Mouse (Mus musculus): ENCODE results near the gene Dync1i1.

The Dync1i1 gene

DNA sequence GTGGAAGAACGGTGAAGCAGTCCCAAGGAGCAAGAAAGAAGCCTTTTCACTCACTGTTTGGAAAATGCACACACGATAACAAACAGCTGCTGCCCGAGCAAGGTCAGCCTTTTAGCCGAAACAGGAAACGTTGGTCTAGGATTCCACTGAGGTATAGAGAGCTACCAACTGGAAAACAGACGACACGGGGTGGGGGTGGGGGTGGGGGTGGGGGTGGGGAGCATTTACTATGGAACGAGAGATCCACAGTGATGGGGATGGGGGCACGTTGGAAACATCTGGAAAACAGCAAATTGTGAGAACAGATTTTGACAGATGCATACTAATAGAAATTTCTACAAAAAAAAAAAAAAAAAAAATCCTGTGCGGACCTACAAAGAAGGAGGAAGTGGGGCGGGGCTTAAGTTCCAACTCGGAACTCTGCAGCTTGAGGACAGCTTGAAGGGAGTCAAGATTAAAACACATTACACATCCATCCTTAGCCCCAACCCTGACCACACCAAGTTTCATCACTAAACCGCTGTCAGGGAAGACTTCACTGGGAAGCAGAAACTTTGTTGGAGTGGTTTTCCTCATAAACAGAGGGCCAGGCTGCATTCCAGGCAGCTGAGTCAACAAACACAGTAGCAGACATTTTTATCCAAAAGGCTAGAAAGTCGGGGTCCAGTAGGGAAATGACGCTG lies 251.9 kb downstream of the Dync1i1 start:
- no peak for DNase-seq

DNA sequence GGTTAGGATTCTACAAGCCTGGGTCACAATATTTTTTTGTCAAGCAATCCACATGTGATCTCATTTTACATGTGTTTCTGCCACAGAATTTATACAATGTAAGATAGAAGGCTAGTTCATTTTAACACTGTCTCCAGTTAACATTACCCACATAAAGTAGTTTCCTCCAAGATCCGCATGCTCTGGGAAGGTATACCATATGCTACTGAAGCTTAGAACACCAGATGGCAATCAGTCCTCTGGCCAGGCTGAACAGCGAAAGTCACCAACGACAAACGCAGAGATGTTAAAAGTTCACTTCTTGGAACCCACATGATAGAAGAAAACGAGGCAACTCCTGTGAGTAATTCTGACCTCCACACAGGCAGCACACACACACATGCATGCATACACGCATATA lies 265.8 kb downstream of the Dync1i1 start:
- peak in 1 of 2 experiments; percentile 44 for DNase-seq

DNA sequence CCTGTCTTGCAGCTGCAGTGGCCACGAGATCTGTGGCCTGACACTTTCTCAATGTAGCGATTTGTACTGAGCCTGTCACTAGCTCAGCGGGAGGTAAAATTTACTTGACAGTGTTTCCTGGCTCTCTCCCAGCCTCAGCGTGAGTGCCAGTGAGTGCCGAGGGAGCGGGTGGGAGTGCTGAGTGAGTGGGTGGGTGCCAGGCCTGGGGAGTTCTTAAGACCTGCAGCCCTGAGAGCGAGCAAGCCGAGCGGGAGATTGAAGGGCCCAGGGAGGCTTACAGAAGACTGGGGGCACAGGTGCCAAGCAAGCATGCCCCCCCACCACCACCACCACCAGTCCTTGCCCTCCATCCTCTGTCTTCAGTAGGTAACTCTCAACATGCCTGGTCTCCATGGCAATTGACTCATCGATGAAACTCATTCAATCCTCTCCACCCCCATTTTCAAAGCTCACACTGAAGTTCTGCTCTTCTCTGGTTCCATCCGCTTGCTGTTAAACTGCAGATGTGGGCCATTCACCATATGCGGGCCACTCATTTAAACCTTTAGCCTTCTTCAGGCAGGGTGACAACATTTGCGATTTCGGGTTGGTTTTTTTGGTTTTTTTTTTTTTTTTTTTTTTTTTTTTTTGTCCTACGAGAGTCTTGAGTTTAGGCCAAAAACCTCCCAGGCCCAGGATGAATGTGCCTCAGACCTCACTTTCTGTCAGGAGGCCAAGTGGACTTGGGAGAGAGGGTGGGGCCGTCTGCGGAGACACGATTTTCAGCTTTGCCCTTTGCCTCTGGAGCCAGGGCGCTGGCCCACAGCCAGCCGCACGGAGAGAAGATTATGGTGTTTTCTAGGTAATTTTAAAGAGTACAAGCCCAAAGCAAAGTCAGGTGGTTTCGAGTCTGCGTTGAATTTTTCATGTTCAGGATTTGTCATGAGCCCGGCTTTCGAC lies 266.6 kb downstream of the Dync1i1 start:
- DNase-seq: peak; percentile 62 to 67

DNA sequence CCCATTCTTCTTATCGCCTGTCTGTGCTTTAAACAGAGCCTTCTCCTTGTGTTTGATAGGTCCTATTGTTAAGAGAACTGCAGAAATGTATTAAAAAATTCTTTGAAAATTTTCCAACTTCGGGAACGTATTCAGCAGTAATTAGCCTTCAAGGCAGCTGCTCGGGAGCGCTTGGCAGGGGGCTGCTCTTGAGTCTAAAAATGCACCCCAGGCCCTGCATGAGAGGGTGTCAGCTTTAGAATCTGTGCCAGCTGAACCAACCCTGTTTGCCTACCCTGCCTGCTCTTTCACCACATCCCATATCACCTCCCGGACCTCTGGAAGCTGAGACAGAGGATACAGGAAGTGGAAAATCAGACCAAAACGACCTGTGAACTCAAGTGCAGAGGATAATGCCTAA lies 267.6 kb downstream of the Dync1i1 start:
- no peak for DNase-seq

DNA sequence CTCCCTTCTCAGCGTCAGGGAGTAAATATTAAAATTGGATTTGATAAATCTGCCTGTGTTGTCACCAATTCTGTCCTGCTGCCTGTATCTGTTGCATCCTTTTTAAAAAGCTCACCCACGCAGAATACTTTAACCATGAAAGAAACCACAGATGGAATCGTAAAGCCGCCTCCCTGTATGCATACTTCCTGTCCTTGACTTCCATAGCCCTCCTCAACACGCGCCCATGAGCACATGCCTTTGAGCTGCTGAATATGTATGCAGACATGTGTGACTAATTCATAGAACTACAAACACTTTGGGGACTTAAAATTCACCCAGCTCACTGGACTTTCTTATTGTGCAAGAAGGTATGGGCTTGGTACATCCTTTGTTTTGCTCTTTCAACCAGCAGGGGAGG lies 272.1 kb downstream of the Dync1i1 start:
- no peak for DNase-seq

DNA sequence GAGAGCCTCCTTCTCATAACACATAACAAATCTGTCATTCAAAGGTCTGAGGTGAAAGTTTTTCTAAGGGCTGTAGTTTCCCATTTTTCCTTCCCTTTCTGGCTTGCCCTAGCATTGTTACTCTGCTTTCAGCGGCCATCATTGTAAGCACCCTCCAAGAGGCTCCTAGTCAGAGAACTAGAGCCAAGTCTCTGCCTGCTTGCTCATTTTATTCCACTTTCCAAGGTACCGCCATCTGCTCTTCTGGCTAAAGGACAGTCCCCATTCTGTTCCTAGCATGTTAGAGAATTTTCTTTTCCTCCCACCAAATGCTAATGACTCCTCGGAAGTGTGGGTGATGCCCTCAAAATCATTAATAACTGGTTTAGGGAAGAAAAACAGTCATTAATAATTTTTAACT lies 276.6 kb downstream of the Dync1i1 start:
- DNase-seq: peak; percentile 69 to 83

DNA sequence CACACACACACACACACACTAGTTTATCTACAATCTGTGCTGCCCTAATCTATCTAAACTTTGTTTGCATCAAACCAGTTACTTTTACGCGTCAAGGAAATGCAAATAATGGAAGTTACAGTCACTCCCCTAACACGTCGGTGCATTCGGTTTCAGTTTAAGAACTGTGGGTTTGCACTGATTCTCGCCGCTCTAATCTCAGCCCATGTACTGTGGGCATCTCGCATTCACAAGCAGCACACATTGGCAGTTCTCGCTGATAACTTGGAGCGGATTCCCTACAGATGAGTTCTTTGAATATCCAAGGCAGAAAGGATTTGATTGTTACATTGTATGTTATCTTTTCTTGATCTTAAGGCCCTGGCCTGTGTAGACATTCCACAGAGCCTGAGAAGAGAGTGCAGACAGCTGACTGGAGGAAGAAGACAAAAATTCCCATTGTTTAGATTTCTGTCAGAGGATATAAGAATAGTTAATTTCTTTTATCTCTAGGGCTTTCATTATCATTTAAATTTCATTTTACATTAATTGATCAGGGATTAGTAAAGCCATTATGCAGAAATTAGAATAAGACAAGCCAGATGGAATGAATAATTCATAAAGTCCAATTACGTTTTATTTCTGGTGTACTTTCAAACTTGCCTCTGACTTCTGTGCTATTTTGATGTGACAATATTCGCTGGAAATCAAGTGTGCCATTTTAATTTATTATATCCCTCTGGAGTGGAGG lies 279.5 kb downstream of the Dync1i1 start:
- no peak for DNase-seq

DNA sequence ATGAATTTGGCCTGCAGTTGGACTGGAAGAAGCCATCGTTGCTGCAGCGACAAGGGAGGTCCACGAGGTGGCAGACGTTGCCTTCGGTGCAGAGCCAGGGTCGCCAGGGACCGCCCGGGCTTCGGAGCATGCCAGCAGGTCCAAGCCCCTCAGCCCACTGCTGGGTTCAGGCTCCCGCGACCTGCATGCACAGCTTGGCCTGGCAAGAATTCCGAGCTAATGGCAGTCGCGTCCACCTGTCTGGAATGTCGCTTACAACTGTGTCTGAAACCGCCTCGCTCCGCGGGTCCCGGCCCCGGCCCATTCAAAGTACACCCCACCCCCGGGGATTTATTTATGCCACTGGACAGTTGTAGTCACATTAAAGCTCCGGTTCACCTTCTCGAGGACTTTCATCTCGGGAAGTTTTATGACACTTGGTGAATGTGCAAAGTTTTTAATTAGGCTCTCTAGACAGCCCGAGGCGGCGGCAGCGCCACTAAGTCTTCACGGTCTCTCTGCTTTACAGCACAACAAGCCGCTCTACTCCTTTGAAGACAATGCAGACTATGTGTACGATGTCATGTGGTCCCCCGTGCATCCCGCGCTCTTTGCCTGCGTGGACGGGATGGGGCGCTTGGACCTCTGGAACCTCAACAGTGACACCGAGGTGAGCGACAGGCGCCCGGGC lies 280.5 kb downstream of the Dync1i1 start:
- peak; percentile 77 to 80 for DNase-seq

DNA sequence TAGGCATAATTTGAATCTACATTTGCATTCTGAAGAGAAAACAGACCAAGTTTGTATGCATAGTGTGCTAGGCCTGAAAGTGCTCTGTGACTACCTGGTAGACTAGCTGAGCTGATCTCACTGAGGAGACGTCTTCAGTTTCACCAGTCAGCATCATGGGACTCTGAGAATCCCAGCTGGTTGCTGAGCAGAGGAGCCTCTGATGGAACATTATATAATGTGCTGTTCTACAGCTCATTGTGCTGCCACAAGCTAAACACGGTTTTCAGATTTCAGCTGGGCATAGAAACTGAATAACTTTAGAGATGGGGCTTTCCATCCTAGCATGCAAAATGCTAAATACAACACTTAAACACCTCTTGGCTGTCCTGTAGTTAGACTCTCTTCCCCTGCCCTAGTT lies 285.9 kb downstream of the Dync1i1 start:
- DNase-seq: no peak

DNA sequence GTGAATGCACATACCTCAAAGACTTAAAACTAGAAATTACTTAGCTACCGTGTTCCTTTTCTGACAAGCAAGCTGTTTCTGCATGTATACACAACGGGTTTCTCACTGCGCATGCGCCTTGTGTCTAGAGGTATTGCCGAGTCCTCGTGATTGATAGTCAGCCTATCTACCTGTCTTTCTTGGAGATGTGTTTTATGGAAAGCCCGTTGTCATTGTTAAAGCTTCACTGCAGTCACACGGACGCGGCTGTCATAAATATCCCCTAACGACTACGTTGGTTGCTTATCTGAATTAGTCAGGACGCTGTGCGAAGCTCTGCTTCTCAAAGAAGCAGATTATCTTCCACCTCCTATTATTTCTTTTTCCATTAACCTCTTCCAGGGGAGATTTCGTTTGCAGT lies 290.2 kb downstream of the Dync1i1 start:
- DNase-seq: no peak

DNA sequence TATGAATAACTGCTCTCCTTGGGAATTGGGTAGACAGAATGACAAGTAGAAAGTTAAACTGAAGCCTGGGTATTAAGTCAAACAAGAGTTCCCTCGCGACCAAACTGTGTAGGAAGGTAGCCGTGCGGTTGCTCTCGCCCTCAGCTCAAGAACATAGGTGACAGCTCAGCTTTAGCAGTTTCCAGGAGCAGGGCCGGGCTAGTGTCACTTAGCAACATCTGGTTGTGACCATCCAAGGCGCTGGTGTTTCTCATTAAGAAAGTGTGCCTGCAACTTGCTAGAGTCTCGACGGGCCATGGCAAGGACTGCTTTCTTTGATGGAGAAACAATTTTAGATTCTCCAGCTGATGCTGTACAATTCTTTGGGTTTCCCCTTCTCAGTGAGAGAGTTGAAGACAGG lies 291.5 kb downstream of the Dync1i1 start:
- DNase-seq: no peak

DNA sequence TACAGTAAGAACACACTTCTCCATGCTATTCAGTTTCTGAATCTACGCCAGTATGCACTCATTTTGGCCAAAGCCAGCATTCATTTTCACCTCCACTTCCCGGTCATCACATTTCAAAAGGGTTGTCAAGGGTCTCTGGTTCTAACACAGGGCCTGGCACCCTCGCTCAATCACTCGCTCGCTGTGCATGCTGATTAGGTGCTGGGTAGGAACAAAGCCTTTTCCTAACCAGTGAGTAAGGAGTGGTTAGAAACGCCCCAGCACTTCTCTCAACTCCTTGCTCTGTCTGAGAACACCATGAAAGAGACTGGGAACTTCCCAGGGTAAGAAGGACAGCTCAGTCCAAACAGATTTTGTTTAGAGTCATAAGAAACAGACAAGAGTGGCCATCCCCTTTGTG lies 298.5 kb downstream of the Dync1i1 start:
- no peak for DNase-seq

DNA sequence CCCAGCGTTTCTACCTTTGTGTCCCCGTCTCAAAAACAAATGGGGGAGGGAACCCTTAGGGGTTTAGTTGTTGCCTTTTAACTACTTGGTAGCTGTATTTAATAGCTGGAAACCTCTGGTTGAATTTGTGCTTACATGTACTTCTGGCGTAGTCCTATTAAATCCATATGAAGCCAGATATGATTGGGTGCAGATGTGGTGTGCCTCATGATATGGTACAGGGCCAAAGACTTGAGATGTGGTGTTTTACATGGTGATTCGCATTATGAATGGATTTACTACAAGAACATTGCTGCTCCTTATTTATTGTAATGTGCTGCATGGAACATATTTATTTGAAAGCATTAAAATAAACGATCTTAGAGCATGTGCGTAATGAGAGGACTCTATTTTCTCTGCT lies 302.2 kb downstream of the Dync1i1 start:
- DNase-seq: no peak

DNA sequence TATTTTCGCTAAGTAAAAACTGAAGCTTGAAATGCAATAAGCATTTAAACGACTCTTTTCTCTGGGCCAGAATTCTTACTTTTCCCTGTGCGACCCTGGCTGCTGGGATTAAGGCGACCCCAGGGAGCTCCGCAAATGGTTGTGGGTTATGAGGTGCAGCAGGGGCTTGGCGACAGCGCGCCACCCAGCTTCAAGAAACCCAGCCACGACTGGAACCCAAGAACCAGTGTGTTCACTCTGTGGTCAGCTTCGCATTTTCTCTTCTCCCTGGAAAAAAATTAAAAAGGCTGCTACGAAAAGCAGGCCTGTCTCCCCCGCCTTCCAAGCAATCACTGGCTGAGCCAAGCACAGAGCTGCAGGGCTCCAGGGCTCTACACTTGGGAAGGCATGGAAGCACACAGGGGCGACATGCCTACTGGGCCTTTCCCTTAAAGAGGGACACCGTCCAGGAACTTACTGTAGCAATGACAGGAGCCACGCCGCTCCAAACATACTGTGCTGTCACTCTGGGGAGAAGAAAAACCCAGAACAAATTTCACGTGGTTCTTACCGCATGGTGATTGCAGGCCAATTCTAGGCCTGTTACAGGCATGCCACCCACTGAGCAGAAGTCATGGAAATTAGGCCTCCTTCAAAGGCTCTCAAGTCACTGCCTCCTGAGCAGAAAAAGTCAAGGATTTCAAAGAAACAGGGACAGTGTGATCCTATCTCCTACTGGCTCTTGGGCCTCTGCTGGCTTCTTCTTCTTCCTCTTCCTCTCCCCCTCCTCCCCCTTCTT lies 313.5 kb downstream of the Dync1i1 start:
- DNase-seq: no peak

DNA sequence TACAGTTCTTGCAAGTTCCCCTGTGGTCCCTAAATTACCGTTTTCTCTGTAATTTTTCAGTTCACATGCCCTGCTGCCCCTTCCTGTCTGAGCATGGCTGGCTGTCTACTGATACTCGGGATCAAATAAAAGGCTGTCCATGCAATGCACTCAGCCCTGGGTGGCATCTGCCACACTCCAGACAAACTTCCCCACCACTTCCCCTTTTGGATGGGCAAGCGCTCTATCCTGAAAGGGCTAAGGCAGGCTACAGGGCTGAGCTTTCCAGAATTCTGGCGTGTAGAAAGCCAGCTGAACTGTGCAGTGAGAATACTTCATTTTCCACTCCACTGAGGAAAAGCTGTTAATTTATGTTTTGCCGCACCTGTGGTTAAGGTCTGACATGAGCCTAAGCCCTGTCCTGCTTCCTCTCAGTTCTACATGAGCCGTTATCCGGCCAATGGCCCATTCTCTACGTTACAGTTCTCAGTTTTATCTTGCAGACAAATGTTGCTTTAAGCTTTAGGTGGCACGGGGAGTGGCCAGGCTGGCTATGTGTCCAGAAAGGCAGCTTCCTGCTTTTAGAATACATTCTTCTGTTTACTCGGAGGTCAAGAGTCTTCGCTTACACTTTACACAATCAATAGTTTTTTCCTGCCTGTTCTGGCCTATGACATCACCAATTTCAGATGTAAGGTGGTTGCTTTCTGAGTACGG lies 321.4 kb downstream of the Dync1i1 start:
- no peak for DNase-seq

DNA sequence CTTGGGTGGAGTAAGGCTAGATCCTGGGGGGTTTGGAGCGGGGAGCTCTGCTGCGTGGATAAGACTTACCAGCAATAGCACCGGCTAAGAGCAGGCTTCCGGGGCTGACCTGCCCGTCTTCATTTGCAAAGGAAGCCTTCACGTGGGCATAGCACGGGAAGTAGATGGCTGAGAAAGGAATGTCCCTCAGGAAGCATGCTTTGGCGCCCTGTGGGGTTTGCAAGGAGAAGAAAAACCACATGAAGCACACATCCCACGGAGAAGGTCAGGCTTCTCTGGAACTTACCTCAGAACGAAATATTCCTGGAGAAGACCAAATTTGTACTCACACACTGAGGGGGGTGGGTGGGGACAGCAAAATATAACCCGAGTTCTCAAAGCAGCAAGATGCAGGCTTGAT lies 327.3 kb downstream of the Dync1i1 start:
- DNase-seq: no peak

DNA sequence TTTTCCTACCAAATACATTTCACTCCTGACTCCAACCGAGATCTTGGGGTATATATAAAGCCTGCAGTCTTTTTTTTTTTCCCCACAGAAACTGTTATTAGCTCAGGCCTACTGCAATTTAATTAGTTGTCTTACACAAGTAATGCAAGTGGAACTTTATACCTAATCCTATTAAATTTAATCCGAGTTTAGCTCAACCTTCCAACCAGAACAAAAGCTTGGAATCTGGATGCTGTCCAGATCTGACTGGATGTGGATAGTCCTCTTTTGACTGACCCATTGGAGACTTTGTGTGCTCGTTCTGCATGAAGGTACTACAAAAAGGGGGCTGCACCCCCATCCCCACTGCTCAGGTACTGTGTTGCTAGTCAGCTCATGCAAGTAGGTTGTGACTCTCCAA lies 328.5 kb downstream of the Dync1i1 start:
- no peak for DNase-seq

DNA sequence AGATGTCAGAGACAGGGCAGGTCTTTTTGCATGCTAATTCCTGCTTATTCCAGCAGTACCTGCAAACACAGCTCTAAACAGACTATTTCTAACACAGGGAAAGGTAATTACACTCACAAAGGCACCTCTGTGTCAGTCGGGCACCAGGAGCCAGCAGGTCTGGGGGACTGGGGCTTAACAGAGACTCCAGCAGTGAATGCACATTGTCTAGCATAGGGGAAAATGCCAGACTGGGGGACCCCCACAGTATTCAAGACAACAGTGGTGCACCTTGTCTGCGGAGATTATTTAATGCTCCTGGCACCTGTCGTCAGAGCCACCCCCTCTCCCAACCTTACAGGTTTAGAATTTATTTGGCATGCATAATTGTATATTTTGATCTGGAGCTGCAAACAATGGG lies 333.1 kb downstream of the Dync1i1 start:
- no peak for DNase-seq

DNA sequence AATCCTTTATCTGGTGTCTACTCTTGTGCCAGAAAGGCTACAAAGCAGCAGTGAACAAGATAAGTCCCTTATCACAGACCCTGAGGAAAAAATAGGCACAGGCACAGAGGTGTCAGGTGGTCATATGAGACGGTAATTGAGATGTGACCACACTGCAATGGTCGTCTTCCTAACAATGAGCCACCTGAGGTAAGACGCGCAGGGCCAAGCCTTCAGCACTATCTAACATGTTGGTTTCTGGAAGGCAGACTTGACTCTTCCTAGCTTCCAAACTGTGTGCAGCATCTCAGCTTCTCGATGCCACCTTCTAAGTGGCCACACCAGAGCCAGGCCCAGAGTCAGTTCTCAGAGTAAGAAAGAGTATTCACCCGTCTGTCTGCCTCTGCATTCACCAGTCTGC lies 341.8 kb downstream of the Dync1i1 start:
- no peak for DNase-seq

DNA sequence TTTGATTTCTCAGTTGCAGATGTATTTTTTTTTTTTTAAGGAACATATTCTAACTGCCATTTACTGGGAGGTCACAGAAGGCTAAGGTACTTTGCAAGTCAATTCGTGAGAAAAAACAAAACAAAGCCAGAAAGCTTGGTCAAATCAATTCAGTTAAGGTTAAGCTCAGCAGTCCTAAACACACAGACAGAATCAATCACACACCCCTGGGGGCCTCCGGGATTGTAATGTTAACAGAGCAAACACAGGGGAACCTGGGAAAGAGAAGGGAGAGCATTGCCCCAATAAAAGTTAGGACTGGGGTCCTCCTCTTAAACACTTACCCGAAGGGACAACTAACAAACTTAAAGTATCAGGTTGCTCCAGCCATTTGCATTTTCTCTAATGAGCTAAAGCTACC lies 344.6 kb downstream of the Dync1i1 start:
- DNase-seq: no peak

DNA sequence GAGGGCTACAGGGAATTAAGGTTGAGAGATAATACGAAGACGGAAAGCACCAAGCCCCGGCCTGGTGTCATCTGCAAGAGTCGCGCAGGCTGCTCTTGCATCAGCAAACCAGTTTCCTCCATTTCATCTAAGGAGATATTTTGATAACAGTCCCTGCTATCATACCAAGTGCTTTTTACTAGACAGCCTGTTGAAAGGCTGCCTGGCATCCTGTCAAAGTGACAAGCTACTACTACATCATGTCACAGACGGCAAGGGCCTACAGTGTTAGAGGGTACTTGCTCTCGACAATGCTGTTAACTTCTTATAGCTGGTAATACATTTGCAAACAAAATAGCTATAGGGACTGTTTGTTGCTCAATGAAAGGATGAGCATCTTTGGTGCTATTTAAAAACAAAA lies 345.6 kb downstream of the Dync1i1 start:
- DNase-seq: no peak

Data from cerebellum, adult 18-20 months (tissue).